Mouse (Mus musculus): ENCODE data around the gene Epb41. TPM values are rescaled to one million over a fixed set of nuclear protein-coding genes. Genes with fewer than 3 reads are reported as not detected.

Gene Epb41
- 133 and 136 TPM in 2 replicates for polyA plus RNA-seq (2016; fragmentation: Nextera tagmentation; extraction: Ambion mirVana)

GRCm38 (mm10) chr4:132074933-132075769, at the start of gene Epb41:
Gene Epb41, minus strand, starts transcription at chr4:132075321.
- H3K36me3 ChIP-seq (replicated peaks) = 0 out of 2 replicates have a peak, but pooled peaks cover 2% of the 10 kb centered on the region

GRCm38 (mm10) chr4:132123166-132123565, 48.0 kb upstream of the Epb41 start:
- Histone ChIP-seq H3K27ac (replicated peaks) (no peak overlapping the region), H3K27me3 (replicated peaks; ENCODE audit: low read depth, poor library complexity, severe bottlenecking) (no peaks in the 10 kb centered on the region), H3K4me1 (no peaks in the 10 kb centered on the region), H3K36me3 (replicated peaks) (no peaks in the 10 kb centered on the region), H3K4me3 (no peak overlapping the region), H3K9me3 (no peaks in the 10 kb centered on the region)
- no peak for DNase-seq (ENCODE audit: low spot score)
- WGBS = 78% methylated on average over 1 of the region's 1 CpGs

More at GRCm38 (mm10) chr4:132074933-132075769, at the start of gene Epb41:
- peaks cover 65% of the 10 kb centered on the region for H3K27me3 ChIP-seq (replicated peaks; ENCODE audit: low read depth, poor library complexity, severe bottlenecking)
- no peaks in the 10 kb centered on the region for H3K9me3 ChIP-seq
- WGBS = 2% methylated on average over 47 of the region's 47 CpGs
- H3K4me3 ChIP-seq = peak within 1 kb of the TSS; percentile 89
- peak within 1 kb of the TSS; percentile 81 for H3K27ac ChIP-seq (replicated peaks)
- H3K4me1 ChIP-seq = peaks cover 64% of the 10 kb centered on the region
- DNase-seq (ENCODE audit: low spot score) = peak; percentile 97

- Histone ChIP-seq H3K9me3 (no peaks in the 10 kb centered on the region), H3K4me3 (no peak overlapping the region), H3K36me3 (replicated peaks) (no peaks in the 10 kb centered on the region), H3K4me1 (no peaks in the 10 kb centered on the region), H3K27me3 (replicated peaks; ENCODE audit: low read depth, poor library complexity, severe bottlenecking) (no peaks in the 10 kb centered on the region), H3K27ac (replicated peaks) (no peak overlapping the region)
- DNase-seq (ENCODE audit: low spot score) = no peak
- WGBS = 79% methylated on average over 5 of the region's 5 CpGs
Measured at GRCm38 (mm10) chr4:132121674-132122073, 46.6 kb upstream of the Epb41 start.

- Histone ChIP-seq H3K27me3 (replicated peaks; ENCODE audit: low read depth, poor library complexity, severe bottlenecking) (peaks cover 12% of the 10 kb centered on the region), H3K9me3 (no peaks in the 10 kb centered on the region), H3K4me3 (no peak overlapping the region), H3K27ac (replicated peaks) (no peak overlapping the region), H3K4me1 (no peaks in the 10 kb centered on the region), H3K36me3 (replicated peaks) (no peaks in the 10 kb centered on the region)
- no peak for DNase-seq (ENCODE audit: low spot score)
- 74% methylated on average over 9 of the region's 9 CpGs for WGBS
Measured at GRCm38 (mm10) chr4:132119566-132119965, 44.4 kb upstream of the Epb41 start.

GRCm38 (mm10) chr4:132116315-132116714, 41.2 kb upstream of the Epb41 start:
- Histone ChIP-seq H3K27me3 (replicated peaks; ENCODE audit: low read depth, poor library complexity, severe bottlenecking) (peaks cover 43% of the 10 kb centered on the region), H3K4me1 (peaks cover 11% of the 10 kb centered on the region), H3K4me3 (no peak overlapping the region), H3K9me3 (no peaks in the 10 kb centered on the region), H3K36me3 (replicated peaks) (no peaks in the 10 kb centered on the region), H3K27ac (replicated peaks) (no peak overlapping the region)
- 85% methylated on average over 4 of the region's 4 CpGs for WGBS
- DNase-seq (ENCODE audit: low spot score) = no peak

GRCm38 (mm10) chr4:132113411-132114095, 38.4 kb upstream of the Epb41 start:
- DNase-seq (ENCODE audit: low spot score) = peak; percentile 35
- peaks cover 20% of the 10 kb centered on the region for H3K4me1 ChIP-seq
- H3K4me3 ChIP-seq = peak overlapping the region; percentile 46
- H3K27ac ChIP-seq (replicated peaks) = no peak overlapping the region; the same call in 1 of the 2 replicates
- H3K9me3 ChIP-seq = no peaks in the 10 kb centered on the region
- 43% methylated on average over 53 of the region's 53 CpGs for WGBS
- no peaks in the 10 kb centered on the region for H3K36me3 ChIP-seq (replicated peaks)
- peaks cover 43% of the 10 kb centered on the region for H3K27me3 ChIP-seq (replicated peaks; ENCODE audit: low read depth, poor library complexity, severe bottlenecking)

GRCm38 (mm10) chr4:132111227-132111626, 36.1 kb upstream of the Epb41 start:
- Histone ChIP-seq H3K4me1 (peaks cover 20% of the 10 kb centered on the region), H3K4me3 (no peak overlapping the region), H3K36me3 (replicated peaks) (no peaks in the 10 kb centered on the region), H3K27me3 (replicated peaks; ENCODE audit: low read depth, poor library complexity, severe bottlenecking) (peaks cover 43% of the 10 kb centered on the region), H3K9me3 (no peaks in the 10 kb centered on the region), H3K27ac (replicated peaks) (no peak overlapping the region)
- no peak for DNase-seq (ENCODE audit: low spot score)
- WGBS = 47% methylated on average over 4 of the region's 4 CpGs

- Histone ChIP-seq H3K27ac (replicated peaks) (no peak overlapping the region), H3K27me3 (replicated peaks; ENCODE audit: low read depth, poor library complexity, severe bottlenecking) (peaks cover 18% of the 10 kb centered on the region), H3K36me3 (replicated peaks) (no peaks in the 10 kb centered on the region), H3K4me1 (peaks cover 15% of the 10 kb centered on the region), H3K4me3 (no peak overlapping the region), H3K9me3 (no peaks in the 10 kb centered on the region)
- no peak for DNase-seq (ENCODE audit: low spot score)
- 93% methylated on average over 7 of the region's 7 CpGs for WGBS
Measured at GRCm38 (mm10) chr4:132108221-132108620, 33.1 kb upstream of the Epb41 start.

GRCm38 (mm10) chr4:132101152-132101551, 26.0 kb upstream of the Epb41 start:
- H3K9me3 ChIP-seq = no peaks in the 10 kb centered on the region
- H3K27me3 ChIP-seq (replicated peaks; ENCODE audit: low read depth, poor library complexity, severe bottlenecking) = no peaks in the 10 kb centered on the region
- H3K4me3 ChIP-seq = no peak overlapping the region
- H3K4me1 ChIP-seq = peaks cover 5% of the 10 kb centered on the region
- 50% methylated on average over 3 of the region's 3 CpGs for WGBS
- DNase-seq (ENCODE audit: low spot score) = no peak
- no peaks in the 10 kb centered on the region for H3K36me3 ChIP-seq (replicated peaks)
- no peak overlapping the region for H3K27ac ChIP-seq (replicated peaks)

GRCm38 (mm10) chr4:132099548-132099947, 24.4 kb upstream of the Epb41 start:
- WGBS = 72% methylated on average over 5 of the region's 5 CpGs
- no peaks in the 10 kb centered on the region for H3K36me3 ChIP-seq (replicated peaks)
- H3K27ac ChIP-seq (replicated peaks) = no peak overlapping the region
- no peaks in the 10 kb centered on the region for H3K9me3 ChIP-seq
- H3K4me3 ChIP-seq = no peak overlapping the region
- H3K4me1 ChIP-seq = peaks cover 5% of the 10 kb centered on the region
- DNase-seq (ENCODE audit: low spot score) = no peak
- no peaks in the 10 kb centered on the region for H3K27me3 ChIP-seq (replicated peaks; ENCODE audit: low read depth, poor library complexity, severe bottlenecking)

- H3K4me1 ChIP-seq = no peaks in the 10 kb centered on the region
- DNase-seq (ENCODE audit: low spot score) = no peak
- H3K27ac ChIP-seq (replicated peaks) = no peak overlapping the region
- no peaks in the 10 kb centered on the region for H3K27me3 ChIP-seq (replicated peaks; ENCODE audit: low read depth, poor library complexity, severe bottlenecking)
- WGBS = 79% methylated on average over 7 of the region's 7 CpGs
- H3K36me3 ChIP-seq (replicated peaks) = no peaks in the 10 kb centered on the region
- H3K9me3 ChIP-seq = no peaks in the 10 kb centered on the region
- H3K4me3 ChIP-seq = no peak overlapping the region
Measured at GRCm38 (mm10) chr4:132095043-132095442, 19.9 kb upstream of the Epb41 start.

GRCm38 (mm10) chr4:132093928-132094327, 18.8 kb upstream of the Epb41 start:
- no peak overlapping the region for H3K4me3 ChIP-seq
- no peaks in the 10 kb centered on the region for H3K4me1 ChIP-seq
- DNase-seq (ENCODE audit: low spot score) = no peak
- no peaks in the 10 kb centered on the region for H3K27me3 ChIP-seq (replicated peaks; ENCODE audit: low read depth, poor library complexity, severe bottlenecking)
- no peaks in the 10 kb centered on the region for H3K36me3 ChIP-seq (replicated peaks)
- H3K27ac ChIP-seq (replicated peaks) = no peak overlapping the region
- no peaks in the 10 kb centered on the region for H3K9me3 ChIP-seq
- 88% methylated on average over 5 of the region's 5 CpGs for WGBS

GRCm38 (mm10) chr4:132093136-132093535, 18.0 kb upstream of the Epb41 start:
- WGBS = 84% methylated on average over 6 of the region's 6 CpGs

More at GRCm38 (mm10) chr4:132093136-132093535, 18.0 kb upstream of the Epb41 start:
- Histone ChIP-seq H3K27ac (replicated peaks) (no peak overlapping the region), H3K4me1 (no peaks in the 10 kb centered on the region), H3K36me3 (replicated peaks) (no peaks in the 10 kb centered on the region), H3K9me3 (no peaks in the 10 kb centered on the region), H3K4me3 (no peak overlapping the region), H3K27me3 (replicated peaks; ENCODE audit: low read depth, poor library complexity, severe bottlenecking) (no peaks in the 10 kb centered on the region)
- DNase-seq (ENCODE audit: low spot score) = no peak

Measured in embryonic facial prominence, embryonic 10.5 days (tissue).